Mouse (Mus musculus): ENCODE data around the gene Best1. TPM values are rescaled to one million over a fixed set of nuclear protein-coding genes. Genes with fewer than 3 reads are reported as not detected.

Gene Best1
- total RNA-seq, 2 experiments from 2014 or later = 0.59 to 1.1 TPM

GRCm38 (mm10) chr19:9957965-9958364 is 43.5 kb downstream of the Best1 start:
- DNase-seq = no peak

- DNase-seq = no peak
Measured at GRCm38 (mm10) chr19:9956624-9957388, 44.6 kb downstream of the Best1 start.

- no peak for DNase-seq
Measured at GRCm38 (mm10) chr19:9955438-9955837, 46.0 kb downstream of the Best1 start.

GRCm38 (mm10) chr19:9954811-9955202 is 46.6 kb downstream of the Best1 start:
- DNase-seq = no peak

GRCm38 (mm10) chr19:9954055-9954810 is 47.2 kb downstream of the Best1 start:
- DNase-seq = peak; percentile 75

GRCm38 (mm10) chr19:9952912-9953311 is 48.5 kb downstream of the Best1 start:
- no peak for DNase-seq

- no peak for DNase-seq
Measured at GRCm38 (mm10) chr19:9952390-9952789, 49.0 kb downstream of the Best1 start.

- no peak for DNase-seq
Measured at GRCm38 (mm10) chr19:9946986-9947385, 54.4 kb downstream of the Best1 start.

- DNase-seq = no peak
Measured at GRCm38 (mm10) chr19:9945800-9946564, 55.5 kb downstream of the Best1 start.

- DNase-seq = no peak
Measured at GRCm38 (mm10) chr19:9942539-9943533, 58.6 kb downstream of the Best1 start.

GRCm38 (mm10) chr19:9941809-9942208 is 59.6 kb downstream of the Best1 start:
- no peak for DNase-seq

GRCm38 (mm10) chr19:9940903-9941302 is 60.5 kb downstream of the Best1 start:
- DNase-seq = no peak

GRCm38 (mm10) chr19:9939841-9940240 is 61.6 kb downstream of the Best1 start:
- no peak for DNase-seq

- no peak for DNase-seq
Measured at GRCm38 (mm10) chr19:9938824-9939303, 62.6 kb downstream of the Best1 start.

GRCm38 (mm10) chr19:9938156-9938823 is 63.1 kb downstream of the Best1 start:
- no peak for DNase-seq

- DNase-seq = no peak
Measured at GRCm38 (mm10) chr19:9937428-9937827, 64.0 kb downstream of the Best1 start.

- no peak for DNase-seq
Measured at GRCm38 (mm10) chr19:9936579-9936978, 64.9 kb downstream of the Best1 start.

All from gastrocnemius, postnatal 10 days (tissue).